Mouse (Mus musculus) limb, embryonic 14.5 days (tissue): ENCODE measurements around the gene Islr2. TPM values are rescaled to one million over a fixed set of nuclear protein-coding genes. Genes with fewer than 3 reads are reported as not detected.

Experiments
- ATAC-seq: fragments of 200-750 bp; cut with Nextera tagmentation; 2 replicates; pipeline ENCODE4 v1.8.0; 2017; ENCODE audit warnings: low read depth, moderate number of reproducible peaks, moderate TSS enrichment; ENCODE audit not compliant: low FRiP score
- DNase-seq: peaks from one replicate; pipeline ENCODE4 v3.0.0-alpha.2; 2015; ENCODE audit warnings: low spot score
- H3K27ac ChIP-seq: fragments of 300-500 bp; sonication (generic); replicated peaks from 2 replicates; pipeline ENCODE4 v1.5.1; 2014; ENCODE audit warnings: low read depth, mild to moderate bottlenecking, low read length, moderate library complexity, mixed read lengths
- H3K27me3 ChIP-seq: fragments of 300-500 bp; sonication (generic); 2 replicates; pipeline ENCODE4 v1.6.1; 2014; ENCODE audit warnings: low read length, mixed read lengths; ENCODE audit not compliant: control insufficient read depth, insufficient read depth
- H3K36me3 ChIP-seq: fragments of 300-500 bp; sonication (generic); 2 replicates; pipeline ENCODE4 v1.6.1; 2014; ENCODE audit warnings: mild to moderate bottlenecking, low read length, moderate library complexity, mixed read lengths; ENCODE audit not compliant: control insufficient read depth, insufficient read depth
- H3K4me1 ChIP-seq: fragments of 300-500 bp; sonication (generic); 2 replicates; pipeline ENCODE4 v1.6.1; 2014; ENCODE audit warnings: antibody characterized with exemption, low read length, mixed read lengths; ENCODE audit not compliant: control insufficient read depth, insufficient read depth
- H3K4me2 ChIP-seq: fragments of 300-500 bp; sonication (generic); replicated peaks from 2 replicates; pipeline ENCODE4 v1.6.1; 2014; ENCODE audit warnings: low read depth, mild to moderate bottlenecking, low read length, moderate library complexity; ENCODE audit not compliant: severe bottlenecking
- H3K4me3 ChIP-seq: fragments of 300-500 bp; sonication (generic); replicated peaks from 2 replicates; pipeline ENCODE4 v1.5.1; 2014; ENCODE audit warnings: low read length
- H3K9ac ChIP-seq: fragments of 300-500 bp; sonication (generic); 2 replicates; pipeline ENCODE4 v1.6.1; 2014; ENCODE audit warnings: mild to moderate bottlenecking, low read depth, low read length, moderate library complexity; ENCODE audit not compliant: severe bottlenecking
- H3K9me3 ChIP-seq: fragments of 300-500 bp; sonication (generic); 2 replicates; pipeline ENCODE4 v1.6.1; 2016; ENCODE audit warnings: low read length; ENCODE audit not compliant: control insufficient read depth
- POLR2A ChIP-seq: fragments of 200-500 bp; IDR thresholded peaks from 2 replicates; pipeline ENCODE4 v1.8.0; 2012; ENCODE audit warnings: inconsistent platforms, mild to moderate bottlenecking, moderate library complexity, borderline replicate concordance; ENCODE audit not compliant: insufficient read depth, insufficient read length; ENCODE audit errors: extremely low read depth
- WGBS: fragments of 180-500 bp; shearing (Covaris S2); extraction: QIAGEN DNeasy Blood & Tissue Kit; methylation state at CpG from one replicate; pipeline ENCODE4 v1.1.7; 2014; 5-methylcytosine and 5-hydroxymethylcytosine counted together
- polyA plus RNA-seq, 2 experiments: library from polyadenylated mRNA; depleted of rRNA in 1 of 2; stranded (reverse) in 1 of 2; unstranded in 1 of 2; fragments of >200 nt; fragmentation: Nextera tagmentation in 1 of 2; extraction: Ambion mirVana in 1 of 2; gene quantifications; 2 replicates each; pipeline versions ENCODE4 v1.2.1 to v1.2.3; 2012 to 2014

Gene Islr2
- polyA plus RNA-seq, 2 experiments, result 1.7 to 12.2 TPM

DNA sequence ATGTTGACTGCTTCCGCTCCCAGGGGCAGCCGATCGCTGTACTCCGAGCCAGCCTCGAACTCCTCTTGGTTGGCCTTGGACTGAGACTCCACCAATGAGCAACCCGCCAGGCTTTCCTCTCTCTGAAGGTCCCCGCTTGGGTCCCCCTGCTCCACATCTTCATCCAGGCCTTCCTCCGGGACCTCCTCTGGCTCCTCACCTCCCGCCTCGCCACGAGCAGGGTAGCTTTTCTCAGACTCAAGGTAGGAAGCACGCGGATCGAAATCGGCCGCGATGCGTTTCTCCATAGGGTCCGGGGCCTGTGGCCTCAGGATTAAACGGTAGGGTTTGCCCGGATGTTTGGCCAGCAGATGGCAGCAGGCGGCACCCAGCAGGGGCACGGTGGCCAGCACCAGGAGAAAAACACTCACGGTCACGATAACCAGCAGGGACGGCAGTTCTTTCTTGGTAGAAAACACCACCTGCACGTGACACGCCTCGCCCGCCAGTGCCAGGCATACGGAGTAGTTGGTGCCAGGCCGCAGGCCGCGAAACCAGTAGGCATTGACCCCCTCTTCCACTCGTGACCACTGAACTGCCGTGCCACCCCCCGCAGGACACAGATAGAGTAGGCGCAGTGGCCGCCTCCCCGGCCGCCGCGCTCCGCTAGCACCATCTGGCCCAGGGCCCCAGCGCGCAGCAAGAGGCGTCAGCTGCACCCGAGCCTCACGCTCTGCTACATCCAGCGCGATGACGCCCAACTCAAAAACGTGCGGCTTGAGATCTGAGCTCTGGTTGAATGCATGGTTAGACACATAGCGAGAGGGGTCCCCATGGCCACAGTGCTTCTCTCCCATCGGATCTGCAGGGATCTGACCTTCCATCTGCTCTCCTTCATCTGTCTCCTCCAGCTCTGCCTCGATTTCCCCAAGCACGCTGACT, 6.1 kb downstream of the Islr2 start:
- H3K4me1 ChIP-seq, result peaks cover 44% of the 10 kb centered on the region
- peaks cover 81% of the 10 kb centered on the region for H3K27me3 ChIP-seq
- no peaks in the 10 kb centered on the region for H3K9me3 ChIP-seq
- H3K27ac ChIP-seq, result no peak overlapping the region
- no peak for TF ChIP-seq POLR2A
- H3K4me2 ChIP-seq, result peak overlapping the region; percentile 50
- WGBS, result 2% methylated on average over 58 of the region's 58 CpGs
- peak overlapping the region; percentile 30 for H3K4me3 ChIP-seq
- no peaks in the 10 kb centered on the region for H3K36me3 ChIP-seq
- peak overlapping the region; percentile 16; the same call in 1 of the 2 replicates for H3K9ac ChIP-seq
- ATAC-seq (peak; percentile 25; the same call in 1 of the 2 replicates), DNase-seq (peak; percentile 53)

DNA sequence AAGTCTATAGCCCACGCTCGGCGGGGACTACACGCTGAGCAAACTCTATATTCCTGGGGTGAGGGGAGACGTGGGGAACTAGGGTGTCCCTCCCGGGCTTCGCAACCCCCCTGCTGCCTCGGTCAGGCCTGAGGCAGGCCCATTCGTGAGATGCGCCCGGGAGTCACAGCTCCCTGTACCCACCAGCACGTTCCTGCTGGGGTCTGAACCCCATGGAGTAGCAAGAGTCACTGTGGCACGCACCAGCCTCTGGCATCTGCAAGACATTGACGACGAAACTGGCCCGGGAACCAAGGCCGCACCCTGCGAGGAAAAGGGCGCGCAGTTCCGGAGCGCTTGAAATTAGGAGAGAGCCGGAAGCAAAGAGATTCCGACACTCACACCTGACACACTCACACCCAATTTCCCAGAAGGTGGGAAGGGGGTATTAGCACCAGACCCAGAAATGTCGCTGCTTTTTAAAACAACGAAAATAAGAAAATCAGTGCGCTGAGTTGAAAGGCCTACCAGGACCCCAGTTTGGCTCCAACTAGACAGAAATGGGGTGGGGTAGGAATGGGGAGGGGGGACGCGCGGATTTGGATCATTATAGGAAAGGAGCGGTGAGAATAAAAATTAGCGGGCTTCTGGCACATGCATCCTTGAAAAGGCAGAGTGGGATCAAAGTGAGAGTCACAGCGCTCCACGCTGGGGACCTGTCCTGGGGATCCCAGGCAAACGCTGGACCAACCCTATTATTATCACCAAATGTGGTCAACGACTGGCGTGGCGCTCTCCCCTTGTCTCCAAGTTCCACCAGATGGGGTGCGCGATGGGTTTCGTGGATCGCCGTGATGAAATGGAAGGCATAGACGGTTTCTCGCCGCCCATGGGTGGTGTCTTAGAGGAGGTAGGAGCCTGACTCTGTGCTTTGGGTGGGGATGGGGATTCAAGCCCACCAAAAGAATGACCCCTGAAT, 7.2 kb downstream of the Islr2 start:
- no peak overlapping the region for H3K9ac ChIP-seq

DNA sequence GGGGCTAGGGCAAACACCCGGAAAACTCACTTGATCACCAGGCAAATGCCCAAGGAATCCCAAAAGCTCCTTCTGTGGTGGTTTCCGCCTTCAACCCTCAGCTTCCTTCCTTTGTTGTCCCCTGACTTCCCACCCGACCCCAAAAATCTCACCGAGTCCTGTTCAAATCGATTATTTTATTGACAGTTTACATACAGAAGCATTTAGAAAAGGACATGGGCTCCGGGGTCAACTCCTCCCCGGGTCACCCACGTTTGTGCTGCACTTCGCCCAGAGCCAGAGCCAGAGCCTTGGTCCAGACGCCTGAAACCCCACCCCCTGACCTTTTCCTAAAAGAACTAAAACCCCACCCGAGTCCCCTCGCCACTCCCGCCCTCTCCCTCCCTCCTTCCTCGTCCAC, 8.0 kb downstream of the Islr2 start:
- H3K9me3 ChIP-seq, result no peaks in the 10 kb centered on the region
- no peak for DNase-seq
- TF ChIP-seq POLR2A, result no peak
- H3K9ac ChIP-seq, result no peak overlapping the region
- 9% methylated on average over 13 of the region's 14 CpGs for WGBS
- no peak for ATAC-seq
- H3K4me2 ChIP-seq, result peak overlapping the region; percentile 30
- no peak overlapping the region for H3K27ac ChIP-seq
- no peaks in the 10 kb centered on the region for H3K36me3 ChIP-seq
- H3K4me1 ChIP-seq, result peaks cover 33% of the 10 kb centered on the region
- H3K27me3 ChIP-seq, result peaks cover 62% of the 10 kb centered on the region
- H3K4me3 ChIP-seq, result peak overlapping the region; percentile 17; the same call in 1 of the 2 replicates

More for the DNA sequence above, 7.2 kb downstream of the Islr2 start:
- WGBS, result 9% methylated on average over 46 of the region's 46 CpGs
- DNase-seq (no peak), ATAC-seq (no peak)
- Histone ChIP-seq H3K4me3 (peak overlapping the region; percentile 30), H3K27me3 (peaks cover 69% of the 10 kb centered on the region), H3K4me1 (peaks cover 36% of the 10 kb centered on the region), H3K27ac (no peak overlapping the region), H3K4me2 (peak overlapping the region; percentile 50), H3K36me3 (no peaks in the 10 kb centered on the region), H3K9me3 (no peaks in the 10 kb centered on the region)
- no peak for TF ChIP-seq POLR2A

DNA sequence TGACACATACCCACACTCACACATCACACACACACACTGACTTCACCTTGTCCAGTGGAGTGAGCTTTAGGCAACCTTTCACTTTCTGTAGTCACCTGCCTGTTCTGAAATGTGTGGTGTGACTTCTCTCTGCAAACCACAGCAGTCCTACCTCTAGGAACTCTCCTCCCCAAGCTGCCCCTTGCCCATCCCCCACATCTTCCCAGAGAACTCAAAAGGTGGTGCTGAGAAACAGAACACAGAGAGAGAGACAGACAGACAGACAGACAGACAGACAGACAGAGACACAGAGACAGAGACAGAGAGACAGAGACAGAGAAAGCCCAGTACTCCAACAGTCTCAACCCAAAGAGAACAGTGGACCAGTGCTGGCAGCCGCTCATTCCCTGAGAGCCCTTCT, 8.4 kb downstream of the Islr2 start:
- TF ChIP-seq POLR2A, result no peak
- DNase-seq (no peak), ATAC-seq (no peak)
- Histone ChIP-seq H3K27ac (no peak overlapping the region), H3K4me3 (no peak overlapping the region), H3K9ac (no peak overlapping the region), H3K9me3 (no peaks in the 10 kb centered on the region), H3K4me1 (peaks cover 30% of the 10 kb centered on the region), H3K36me3 (no peaks in the 10 kb centered on the region), H3K27me3 (peaks cover 57% of the 10 kb centered on the region), H3K4me2 (no peak overlapping the region)
- WGBS, result 17% methylated on average over 1 of the region's 1 CpGs

DNA sequence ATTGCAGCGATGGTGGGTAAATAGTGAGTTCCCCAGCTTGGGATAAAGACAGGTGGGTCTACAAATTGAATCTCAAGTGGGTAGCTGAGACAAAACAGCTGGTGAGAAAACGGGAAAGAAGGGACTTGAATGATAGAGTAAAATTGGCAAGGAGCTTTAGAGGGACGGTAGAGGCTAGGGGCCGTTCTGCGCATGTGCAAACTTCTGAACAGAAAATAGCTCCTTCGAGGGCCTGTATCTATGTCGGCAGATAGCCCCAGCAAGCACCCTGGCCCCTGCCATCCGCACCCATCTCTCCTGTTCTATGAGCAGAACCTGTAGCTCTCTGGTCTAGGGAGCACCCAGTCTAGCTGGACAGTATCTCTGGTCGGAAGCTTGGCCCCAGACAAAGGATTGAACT, 9.9 kb downstream of the Islr2 start:
- no peak for TF ChIP-seq POLR2A
- Histone ChIP-seq H3K27ac (no peak overlapping the region), H3K36me3 (no peaks in the 10 kb centered on the region), H3K4me2 (no peak overlapping the region), H3K9ac (no peak overlapping the region), H3K4me1 (peaks cover 28% of the 10 kb centered on the region), H3K4me3 (no peak overlapping the region), H3K9me3 (no peaks in the 10 kb centered on the region), H3K27me3 (peaks cover 43% of the 10 kb centered on the region)
- ATAC-seq, result no peak
- no peak for DNase-seq
- WGBS, result 74% methylated on average over 9 of the region's 9 CpGs
